Comparison of ENCODE assay signal across 8 mouse cellular contexts in the genomic region with DNA sequence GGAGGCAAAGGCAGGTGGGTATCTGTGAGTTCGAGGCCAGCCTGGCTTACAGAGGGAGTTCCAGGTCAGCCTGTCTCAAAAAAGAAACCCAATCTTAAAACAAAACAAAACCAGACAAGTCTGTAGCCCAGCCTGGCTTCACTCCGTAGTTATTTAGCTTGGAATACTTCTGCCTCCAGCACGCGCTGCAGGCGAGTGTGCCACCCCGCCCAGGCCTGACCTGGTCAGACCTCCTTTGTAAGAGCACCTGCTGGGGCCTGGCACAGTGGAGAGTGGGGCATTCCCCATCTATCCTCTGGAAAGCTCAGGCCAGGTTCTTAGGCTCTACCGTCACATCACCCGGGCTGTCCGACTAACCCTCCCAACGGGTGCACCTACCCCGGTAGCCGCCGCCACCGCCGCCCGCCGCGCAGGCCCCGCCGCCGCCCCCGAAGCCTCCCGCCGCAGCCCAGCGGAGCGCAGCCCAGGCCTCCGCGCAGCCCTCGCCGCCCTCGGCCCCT. TPM values are rescaled to one million over a fixed set of nuclear protein-coding genes. Genes with fewer than 3 reads are reported as not detected.
DNase-seq lines count a peak whose midpoint lies in the region; ATAC-seq and TF ChIP-seq lines count a peak whose summit lies in the region.

No protein-coding gene starts in this region.

- H3K9ac ChIP-seq in heart, embryonic 12.5 days: peak overlapping the region; percentile 65
- peak overlapping the region; percentile 36 for H3K9ac ChIP-seq in embryonic facial prominence, embryonic 12.5 days
- peak overlapping the region; percentile 53 for H3K9ac ChIP-seq in neural tube, embryonic 14.5 days (replicated peaks; ENCODE audit: low read depth, low read length)

- WGBS in heart, embryonic 12.5 days: 2% methylated on average over 31 of the region's 31 CpGs
- WGBS in embryonic facial prominence, embryonic 12.5 days: 3% methylated on average over 31 of the region's 31 CpGs
- 3% methylated on average over 26 of the region's 31 CpGs for WGBS in neural tube, embryonic 14.5 days

- TF ChIP-seq CTCF in G1E (IDR thresholded peaks at IDR 0.05; ENCODE audit: low read depth, low read length): no peak

- ATAC-seq in heart, embryonic 12.5 days (ENCODE audit: insufficient number of reproducible peaks, low FRiP score): peak; percentile 13; the same call in 1 of the 2 replicates
- ATAC-seq in G1E (ENCODE audit: extremely low read depth, insufficient number of reproducible peaks, low FRiP score, poor library complexity, severe bottlenecking): no peak
- ATAC-seq in embryonic facial prominence, embryonic 12.5 days (ENCODE audit: insufficient number of reproducible peaks, insufficient read depth, low FRiP score, low TSS enrichment): 0 out of 2 replicates have a peak, but pooled peaks have one; percentile 31
- ATAC-seq in neural tube, embryonic 14.5 days (ENCODE audit: low read depth): peak; percentile 55; the same call in 1 of the 2 replicates

- H3K4me1 ChIP-seq in heart, embryonic 12.5 days (replicated peaks): peaks cover 19% of the 10 kb centered on the region
- H3K4me1 ChIP-seq in G1E (ENCODE audit: insufficient read depth, low read depth, low read length): peaks cover 14% of the 10 kb centered on the region
- peaks cover 16% of the 10 kb centered on the region; the same call in 1 of the 2 replicates for H3K4me1 ChIP-seq in embryonic facial prominence, embryonic 12.5 days
- peaks cover 13% of the 10 kb centered on the region for H3K4me1 ChIP-seq in neural tube, embryonic 14.5 days (ENCODE audit: control insufficient read depth, insufficient read depth, low read length)

- H3K27me3 ChIP-seq in heart, embryonic 12.5 days (replicated peaks): peaks cover 90% of the 10 kb centered on the region
- peaks cover 59% of the 10 kb centered on the region for H3K27me3 ChIP-seq in G1E (ENCODE audit: insufficient read depth, low read length)
- peaks cover 80% of the 10 kb centered on the region for H3K27me3 ChIP-seq in embryonic facial prominence, embryonic 12.5 days
- peaks cover 35% of the 10 kb centered on the region for H3K27me3 ChIP-seq in neural tube, embryonic 14.5 days (ENCODE audit: control insufficient read depth, insufficient read depth, low read length)

- H3K4me2 ChIP-seq in heart, embryonic 12.5 days: peak overlapping the region; percentile 96
- peak overlapping the region; percentile 100 for H3K4me2 ChIP-seq in embryonic facial prominence, embryonic 12.5 days (replicated peaks)
- peak overlapping the region; percentile 98 for H3K4me2 ChIP-seq in neural tube, embryonic 14.5 days (ENCODE audit: low read depth, low read length)

- H3K27ac ChIP-seq in heart, embryonic 12.5 days (ENCODE audit: poor library complexity, severe bottlenecking): no peak overlapping the region
- H3K27ac ChIP-seq in embryonic facial prominence, embryonic 12.5 days: no peak overlapping the region
- no peak overlapping the region for H3K27ac ChIP-seq in neural tube, embryonic 14.5 days (ENCODE audit: low read depth, low read length)

- no peak for DNase-seq in heart, adult 11 months
- no peak for DNase-seq in G1E (ENCODE audit: low spot score)
- DNase-seq in kidney, postnatal 25 days: peak; percentile 23 to 41
- no peak for DNase-seq in adrenal gland, adult 8-10 months
- no peak for DNase-seq in urinary bladder, postnatal 4 days (ENCODE audit: low spot score in 2 of 2)

- no peaks in the 10 kb centered on the region for H3K36me3 ChIP-seq in heart, embryonic 12.5 days
- no peaks in the 10 kb centered on the region for H3K36me3 ChIP-seq in G1E (replicated peaks)
- H3K36me3 ChIP-seq in embryonic facial prominence, embryonic 12.5 days: no peaks in the 10 kb centered on the region
- H3K36me3 ChIP-seq in neural tube, embryonic 14.5 days (ENCODE audit: control insufficient read depth, insufficient read depth, low read length): no peaks in the 10 kb centered on the region

- no peaks in the 10 kb centered on the region for H3K9me3 ChIP-seq in heart, embryonic 12.5 days (replicated peaks)
- H3K9me3 ChIP-seq in G1E (replicated peaks): no peaks in the 10 kb centered on the region; the same call in 1 of the 2 replicates
- H3K9me3 ChIP-seq in embryonic facial prominence, embryonic 12.5 days: no peaks in the 10 kb centered on the region
- H3K9me3 ChIP-seq in neural tube, embryonic 14.5 days (ENCODE audit: control insufficient read depth, low read length): no peaks in the 10 kb centered on the region

- peak overlapping the region; percentile 67 for H3K4me3 ChIP-seq in heart, embryonic 12.5 days
- H3K4me3 ChIP-seq in G1E (ENCODE audit: low read depth, low read length): peak overlapping the region; percentile 55; the same call in 1 of the 2 replicates
- peak overlapping the region; percentile 57 for H3K4me3 ChIP-seq in embryonic facial prominence, embryonic 12.5 days
- peak overlapping the region; percentile 54 for H3K4me3 ChIP-seq in neural tube, embryonic 14.5 days (ENCODE audit: low read depth, low read length)

RNA-seq across cellular contexts. Expression of a gene that starts 2.6 kb away (rescaled TPM):
- 0.13 and 0.17 TPM in 2 replicates for polyA plus RNA-seq in heart, embryonic 12.5 days (2016; fragmentation: Nextera tagmentation; extraction: Ambion mirVana)
- total RNA-seq in G1E (2014; fragmentation: Nextera tagmentation): not detected in 2 replicates
- 0.11 TPM in 1 of 2 replicates, not detected in the other for total RNA-seq in G1E (2017)
- polyA plus RNA-seq in G1E (2012): not detected in 2 replicates
- not detected in 2 replicates for polyA plus RNA-seq in embryonic facial prominence, embryonic 12.5 days (2016; fragmentation: Nextera tagmentation; extraction: Ambion mirVana)
- polyA plus RNA-seq in neural tube, embryonic 14.5 days (2014; fragmentation: Nextera tagmentation; extraction: Ambion mirVana): 1.8 and 2.2 TPM in 2 replicates
- total RNA-seq in adrenal gland, adult 8-10 months (2022): 1 to 10 TPM in 3 of 4 experiments, under 1 TPM in 1; 0.78 to 2.3 (median 1.6) TPM

RNA-seq across cellular contexts. Expression of a gene that starts 15.5 kb away (rescaled TPM):
- polyA plus RNA-seq in heart, embryonic 12.5 days (2016; fragmentation: Nextera tagmentation; extraction: Ambion mirVana): 3.0 and 3.1 TPM in 2 replicates
- total RNA-seq in G1E (2014; fragmentation: Nextera tagmentation) (0.39 TPM in 1 of 2 replicates, not detected in the other), G1E (2017) (0.22 and 0.52 TPM in 2 replicates)
- 1.9 TPM in 2 replicates for polyA plus RNA-seq in G1E (2012)
- 1.1 and 1.2 TPM in 2 replicates for polyA plus RNA-seq in embryonic facial prominence, embryonic 12.5 days (2016; fragmentation: Nextera tagmentation; extraction: Ambion mirVana)
- polyA plus RNA-seq in neural tube, embryonic 14.5 days (2014; fragmentation: Nextera tagmentation; extraction: Ambion mirVana): 0.15 and 0.19 TPM in 2 replicates
- total RNA-seq in adrenal gland, adult 8-10 months (2022): 1 to 10 TPM; 1.5 to 2.0 (median 1.8) TPM

RNA-seq across cellular contexts. Expression of a gene that starts 29.7 kb away (rescaled TPM):
- 22.8 and 23.9 TPM in 2 replicates for polyA plus RNA-seq in heart, embryonic 12.5 days (2016; fragmentation: Nextera tagmentation; extraction: Ambion mirVana)
- total RNA-seq in G1E (2014; fragmentation: Nextera tagmentation) (22.3 and 23.9 TPM in 2 replicates), G1E (2017) (8.0 and 8.1 TPM in 2 replicates)
- polyA plus RNA-seq in G1E (2012): 36.4 and 41.3 TPM in 2 replicates
- 34.7 and 35.6 TPM in 2 replicates for polyA plus RNA-seq in embryonic facial prominence, embryonic 12.5 days (2016; fragmentation: Nextera tagmentation; extraction: Ambion mirVana)
- 15.7 and 19.5 TPM in 2 replicates for polyA plus RNA-seq in neural tube, embryonic 14.5 days (2014; fragmentation: Nextera tagmentation; extraction: Ambion mirVana)
- total RNA-seq in adrenal gland, adult 8-10 months (2022): 10 to 100 TPM; 18.2 to 30.2 (median 22.7) TPM

RNA-seq across cellular contexts. Expression of a gene that starts 39.9 kb away (rescaled TPM):
- polyA plus RNA-seq in heart, embryonic 12.5 days (2016; fragmentation: Nextera tagmentation; extraction: Ambion mirVana): 9.2 and 10.7 TPM in 2 replicates
- total RNA-seq in G1E (2014; fragmentation: Nextera tagmentation) (not detected in 2 replicates), G1E (2017) (0.87 and 1.1 TPM in 2 replicates)
- 0.28 and 0.42 TPM in 2 replicates for polyA plus RNA-seq in G1E (2012)
- 29.9 and 30.9 TPM in 2 replicates for polyA plus RNA-seq in embryonic facial prominence, embryonic 12.5 days (2016; fragmentation: Nextera tagmentation; extraction: Ambion mirVana)
- 18.7 and 21.6 TPM in 2 replicates for polyA plus RNA-seq in neural tube, embryonic 14.5 days (2014; fragmentation: Nextera tagmentation; extraction: Ambion mirVana)
- 1 to 10 TPM; 3.9 to 5.2 (median 4.4) TPM for total RNA-seq in adrenal gland, adult 8-10 months (2022)

Comparison
In these comparisons a context has a peak if more than half of its experiments do, and no peak if none do; other contexts are left out.
1. DNase-seq: peak in kidney, postnatal 25 days (2 of 2); none in heart, adult 11 months (single experiment), G1E (single experiment), adrenal gland, adult 8-10 months (single experiment) and urinary bladder, postnatal 4 days (0 of 2).
2. Peak in every context shown above with its lines, with median percentiles within 50 percentile points of each other: H3K4me2 ChIP-seq, H3K4me3 ChIP-seq and H3K9ac ChIP-seq.